Mouse (Mus musculus) kidney, embryonic 16.5 days (tissue): ENCODE data around the gene Bbs2. TPM values are rescaled to one million over a fixed set of nuclear protein-coding genes. Genes with fewer than 3 reads are reported as not detected.
"Not testable (repeated sequence)": the region's sequence is repeated elsewhere in the genome, so short reads cannot be mapped to it uniquely, and the experiment has no call there.

Source experiments
- ATAC-seq: fragments of 200-750 bp; cut with Nextera tagmentation; 2 replicates; pipeline ENCODE4 v1.8.0; 2017; ENCODE audit warnings: moderate TSS enrichment; ENCODE audit not compliant: low FRiP score, low TSS enrichment
- H3K27ac ChIP-seq: fragments of 300-500 bp; sonication (generic); 2 replicates; pipeline ENCODE4 v1.5.1; 2014; ENCODE audit warnings: low read length
- H3K27me3 ChIP-seq: fragments of 300-500 bp; sonication (generic); 2 replicates; pipeline ENCODE4 v1.6.1; 2014; ENCODE audit warnings: low read length, control low read depth, mixed read lengths; ENCODE audit not compliant: insufficient read depth
- H3K36me3 ChIP-seq: fragments of 300-500 bp; sonication (generic); 2 replicates; pipeline ENCODE4 v1.6.1; 2014; ENCODE audit warnings: low read length, control low read depth, mixed read lengths; ENCODE audit not compliant: insufficient read depth
- H3K4me1 ChIP-seq: fragments of 300-500 bp; sonication (generic); 2 replicates; pipeline ENCODE4 v1.6.1; 2014; ENCODE audit warnings: low read length, control low read depth, mixed read lengths; ENCODE audit not compliant: insufficient read depth
- H3K4me2 ChIP-seq: fragments of 300-500 bp; sonication (generic); replicated peaks from 2 replicates; pipeline ENCODE4 v1.6.1; 2014; ENCODE audit warnings: low read depth, low read length
- H3K4me3 ChIP-seq: fragments of 300-500 bp; sonication (generic); 2 replicates; pipeline ENCODE4 v1.5.1; 2014; ENCODE audit warnings: mild to moderate bottlenecking, low read length
- H3K9ac ChIP-seq: fragments of 300-500 bp; sonication (generic); replicated peaks from 2 replicates; pipeline ENCODE4 v1.6.1; 2014; ENCODE audit warnings: low read length
- H3K9me3 ChIP-seq: fragments of 300-500 bp; sonication (generic); 2 replicates; pipeline ENCODE4 v1.6.1; 2016; ENCODE audit warnings: low read length, control low read depth
- WGBS: fragments of 180-500 bp; shearing (Covaris S2); extraction: QIAGEN DNeasy Blood & Tissue Kit; methylation state at CpG from one replicate; pipeline ENCODE4 v1.1.7; 2014; 5-methylcytosine and 5-hydroxymethylcytosine counted together
- polyA plus RNA-seq: library from polyadenylated mRNA; unstranded; fragments of >200 nt; fragmentation: Nextera tagmentation; extraction: Ambion mirVana; gene quantifications from 2 replicates; pipeline ENCODE4 v1.2.1, GENCODE M21; 2015

Gene Bbs2
- polyA plus RNA-seq, 1 experiment from 2014 or later = 13.5 TPM

DNA sequence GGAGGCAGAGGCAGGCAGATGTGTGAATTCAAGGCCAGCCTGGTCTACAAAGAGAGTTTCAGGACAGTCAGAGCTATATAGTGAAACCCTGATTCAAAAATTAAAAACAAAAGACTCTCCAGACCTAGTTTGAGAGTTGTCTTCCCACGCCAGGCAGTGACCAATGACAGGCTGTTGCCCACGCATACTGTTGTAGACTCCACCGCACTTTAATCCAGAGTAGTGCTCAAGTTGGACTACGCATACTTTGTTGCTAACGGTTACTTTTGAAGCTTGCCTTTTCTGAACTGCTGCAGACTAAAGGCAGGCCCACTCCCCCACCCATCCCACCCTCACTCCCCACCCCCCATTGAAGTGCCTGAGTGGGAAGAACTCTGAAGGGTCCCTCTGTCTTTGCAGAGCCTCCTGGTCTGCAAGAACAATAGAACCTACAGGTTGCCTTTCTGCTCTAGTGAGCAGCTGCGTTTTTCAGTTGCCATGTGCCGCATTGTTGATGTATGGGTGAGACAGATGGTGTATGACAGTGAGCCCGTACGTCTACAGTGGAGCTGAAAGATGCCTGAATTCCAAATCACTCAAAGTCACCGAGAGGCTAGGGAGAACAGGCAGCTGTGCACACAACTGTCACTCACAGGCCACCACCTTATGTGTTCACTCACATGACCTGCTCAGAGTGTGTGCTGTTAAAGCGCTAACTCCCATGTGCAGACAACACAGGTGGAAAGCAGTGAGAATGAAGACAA, 32.4 kb downstream of the Bbs2 start:
- no peak for ATAC-seq
- no peaks in the 10 kb centered on the region for H3K27me3 ChIP-seq
- H3K4me3 ChIP-seq = no peak overlapping the region
- 64% methylated on average over 11 of the region's 11 CpGs for WGBS
- H3K9ac ChIP-seq = no peak overlapping the region
- H3K9me3 ChIP-seq = no peaks in the 10 kb centered on the region
- no peak overlapping the region for H3K27ac ChIP-seq
- no peaks in the 10 kb centered on the region for H3K4me1 ChIP-seq
- H3K36me3 ChIP-seq = peaks cover 7% of the 10 kb centered on the region; the same call in 1 of the 2 replicates
- H3K4me2 ChIP-seq = no peak overlapping the region

DNA sequence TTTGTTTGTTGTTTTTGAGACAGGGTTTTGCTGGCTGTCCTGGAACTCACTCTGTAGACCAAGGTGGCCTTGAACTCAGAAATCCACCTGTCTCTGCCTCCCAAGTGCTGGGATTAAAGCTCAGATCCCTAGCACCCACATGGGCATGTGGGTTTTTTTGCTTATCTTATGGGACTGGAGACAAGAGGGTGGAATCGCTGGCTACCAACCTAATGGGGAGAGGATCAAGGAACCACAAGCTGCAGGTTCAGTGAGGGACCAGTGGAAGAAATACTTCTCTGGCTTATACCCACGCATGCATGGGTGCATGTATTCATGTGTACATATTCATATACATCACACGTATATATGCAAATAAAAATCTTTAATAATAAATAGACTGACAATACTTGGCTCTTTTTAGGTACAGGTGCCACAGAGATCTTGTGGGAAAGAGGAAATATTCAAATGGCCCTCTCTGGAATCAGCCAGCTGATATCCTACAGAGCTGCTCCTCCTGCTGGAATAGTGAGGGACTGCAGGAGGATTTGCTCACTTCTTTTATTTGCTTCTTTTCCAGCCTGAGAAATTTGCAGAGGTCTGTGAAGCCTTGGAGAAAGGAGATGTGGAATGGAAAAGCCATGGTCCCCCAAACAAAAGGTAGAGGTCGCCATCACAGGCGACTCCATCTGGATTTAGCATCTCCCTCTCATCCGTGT, 41.4 kb downstream of the Bbs2 start:
- no peak overlapping the region for H3K27ac ChIP-seq
- H3K4me2 ChIP-seq = no peak overlapping the region
- H3K4me3 ChIP-seq = no peak overlapping the region
- H3K4me1 ChIP-seq = no peaks in the 10 kb centered on the region
- H3K9ac ChIP-seq = no peak overlapping the region
- no peaks in the 10 kb centered on the region for H3K27me3 ChIP-seq
- ATAC-seq = no peak
- WGBS = 58% methylated on average over 6 of the region's 6 CpGs
- peaks cover 19% of the 10 kb centered on the region; the same call in 1 of the 2 replicates for H3K36me3 ChIP-seq
- H3K9me3 ChIP-seq = no peaks in the 10 kb centered on the region

DNA sequence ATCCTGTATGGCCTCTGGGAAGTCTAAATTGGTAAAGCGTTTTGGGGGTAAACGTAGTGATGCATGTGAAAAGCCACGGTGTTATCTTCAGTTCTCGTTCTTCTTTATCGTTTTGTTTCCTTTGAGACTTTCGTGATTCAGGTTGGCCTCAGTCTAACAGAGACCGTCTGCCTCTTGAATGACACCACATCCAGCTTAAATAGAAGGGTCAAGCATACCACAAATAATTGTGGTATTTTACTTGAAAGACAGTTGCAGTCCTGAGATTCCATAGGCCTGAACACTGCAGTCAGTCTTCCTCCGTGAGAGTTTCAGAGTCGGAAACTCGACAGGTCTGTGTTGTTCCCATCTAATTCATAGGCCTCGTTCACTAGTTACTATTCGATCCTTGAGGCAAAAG, 46.0 kb downstream of the Bbs2 start:
- H3K36me3 ChIP-seq = peaks cover 14% of the 10 kb centered on the region; the same call in 1 of the 2 replicates
- H3K27me3 ChIP-seq = no peaks in the 10 kb centered on the region
- no peak overlapping the region for H3K9ac ChIP-seq
- no peak overlapping the region for H3K4me3 ChIP-seq
- no peak overlapping the region for H3K27ac ChIP-seq
- 91% methylated on average over 12 of the region's 12 CpGs for WGBS
- H3K4me2 ChIP-seq = no peak overlapping the region
- H3K9me3 ChIP-seq = no peaks in the 10 kb centered on the region
- ATAC-seq = no peak
- no peaks in the 10 kb centered on the region for H3K4me1 ChIP-seq

DNA sequence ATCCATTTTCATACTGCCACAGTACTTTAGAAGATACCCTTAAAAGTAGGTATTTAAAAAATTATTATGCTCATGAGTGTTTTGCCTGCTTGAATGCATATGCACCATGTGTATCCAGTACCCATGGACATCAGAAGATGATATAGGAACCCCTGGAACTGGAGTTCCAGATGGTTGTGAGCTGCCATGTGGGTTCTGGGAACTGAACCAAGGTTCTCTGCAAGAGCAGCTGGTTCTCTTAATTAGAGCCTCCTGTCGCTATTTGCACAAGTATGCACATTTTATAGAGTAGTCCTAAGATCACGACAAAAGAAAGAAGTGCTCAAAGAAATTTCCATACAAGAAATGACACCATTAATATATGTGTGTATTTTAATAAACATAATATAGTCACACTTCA, 50.9 kb downstream of the Bbs2 start:
- H3K4me3 ChIP-seq = no peak overlapping the region
- H3K27me3 ChIP-seq = no peaks in the 10 kb centered on the region
- H3K4me1 ChIP-seq = no peaks in the 10 kb centered on the region
- H3K27ac ChIP-seq = no peak overlapping the region
- WGBS = 87% methylated on average over 2 of the region's 2 CpGs
- ATAC-seq = no peak
- H3K4me2 ChIP-seq = no peak overlapping the region
- H3K36me3 ChIP-seq = 0 out of 2 replicates have a peak, but pooled peaks cover 3% of the 10 kb centered on the region
- H3K9ac ChIP-seq = no peak overlapping the region
- no peaks in the 10 kb centered on the region for H3K9me3 ChIP-seq

DNA sequence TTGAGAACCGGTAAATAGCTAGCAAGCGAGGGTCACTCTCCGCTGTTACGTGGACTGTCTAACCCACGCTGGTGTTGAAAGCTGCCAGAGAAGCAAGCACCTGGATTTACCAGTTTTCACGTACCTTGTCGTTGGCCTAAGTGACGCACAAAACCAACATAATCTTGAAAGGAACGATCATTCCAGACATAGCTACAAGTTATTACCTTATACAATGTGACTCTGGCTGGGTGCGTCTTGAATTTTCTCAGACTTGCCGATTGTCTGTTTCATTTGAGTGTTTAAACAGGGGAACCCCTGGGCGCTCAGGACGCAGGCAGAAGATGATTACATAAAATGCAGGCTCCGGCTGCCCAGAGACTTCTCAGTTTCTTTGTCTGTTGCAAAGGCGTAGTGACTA, 60.9 kb downstream of the Bbs2 start:
- 8% methylated on average over 15 of the region's 15 CpGs for WGBS
- H3K27ac ChIP-seq = no peak overlapping the region
- ATAC-seq = no peak

DNA sequence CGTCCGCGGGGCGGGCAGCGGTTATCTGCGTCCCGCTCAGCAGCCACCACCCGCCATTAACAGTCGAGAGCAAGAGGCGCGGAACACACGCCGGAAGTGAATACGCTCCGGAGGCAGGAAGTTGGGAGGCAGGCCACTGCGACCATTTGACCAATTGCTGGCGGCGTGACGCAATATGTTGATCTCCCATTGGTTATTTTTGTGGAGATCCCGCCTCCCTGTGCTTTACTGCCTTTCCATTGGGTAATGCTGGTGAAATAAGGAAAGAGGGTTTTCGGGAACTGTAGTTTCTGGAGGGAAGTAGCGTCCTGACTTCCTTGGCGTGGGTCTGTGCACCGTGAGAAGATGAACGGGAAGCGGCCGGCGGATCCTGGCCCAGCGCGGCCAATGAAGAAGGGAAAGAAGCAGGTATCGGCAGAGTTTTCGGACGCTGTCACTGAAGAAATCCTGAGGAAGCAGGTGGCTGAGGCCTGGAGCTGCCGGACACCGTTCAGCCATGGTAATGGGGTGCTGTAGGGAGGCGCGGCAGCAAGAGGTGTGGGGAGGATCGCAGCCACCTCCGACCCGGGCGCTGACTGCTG, 61.7 kb downstream of the Bbs2 start, which contains the start of the genes Nudt21 and Ogfod1:
TSS of gene Nudt21 (minus strand) at position 88 of the 581 bp plus-strand sequence.
TSS of gene Ogfod1 (plus strand) at position 255 of the 581 bp plus-strand sequence.
- Histone ChIP-seq H3K27me3 (no peaks in the 10 kb centered on the region), H3K4me1 (peaks cover 25% of the 10 kb centered on the region), H3K4me2 (peak within 1 kb of the TSS; percentile 91), H3K4me3 (peak within 1 kb of the TSS; percentile 86), H3K9me3 (no peaks in the 10 kb centered on the region), H3K27ac (peak within 1 kb of the TSS; percentile 79), H3K36me3 (no peaks in the 10 kb centered on the region), H3K9ac (peak within 1 kb of the TSS; percentile 77)
- WGBS = under 1% methylated on average over 41 of the region's 41 CpGs
- peak; percentile 99 for ATAC-seq

More for the DNA sequence above, 60.9 kb downstream of the Bbs2 start:
- Histone ChIP-seq H3K9ac (peak overlapping the region; percentile 75), H3K4me1 (peaks cover 25% of the 10 kb centered on the region), H3K9me3 (no peaks in the 10 kb centered on the region), H3K4me3 (peak overlapping the region; percentile 86), H3K36me3 (no peaks in the 10 kb centered on the region), H3K27me3 (no peaks in the 10 kb centered on the region), H3K4me2 (peak overlapping the region; percentile 91)

DNA sequence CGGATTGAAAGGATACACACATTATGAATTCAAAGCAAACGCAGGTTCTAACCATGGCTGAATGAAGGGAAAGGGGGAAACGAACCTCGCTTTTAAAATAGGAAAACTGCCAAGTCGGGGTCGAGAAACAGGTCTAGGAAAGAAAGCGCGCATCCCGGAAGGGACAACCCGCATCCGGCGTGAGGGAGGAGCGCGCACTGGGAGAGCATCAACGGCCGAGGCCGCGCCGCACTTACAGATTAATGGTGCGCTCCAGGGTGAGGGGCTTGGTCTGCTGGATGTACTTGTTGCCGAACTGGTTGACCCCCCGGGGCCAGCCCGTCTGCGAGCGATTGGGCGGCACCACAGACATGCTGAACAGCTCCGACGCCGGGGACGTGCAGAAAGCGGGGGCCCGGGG, 62.2 kb downstream of the Bbs2 start:
- Histone ChIP-seq H3K9ac (peak overlapping the region; percentile 77), H3K4me2 (peak overlapping the region; percentile 88), H3K4me3 (peak overlapping the region; percentile 86), H3K4me1 (peaks cover 25% of the 10 kb centered on the region), H3K27ac (peak overlapping the region; percentile 79)
- peak; percentile 93 for ATAC-seq
- WGBS = under 1% methylated on average over 21 of the region's 32 CpGs
- H3K36me3 ChIP-seq, H3K27me3 ChIP-seq, H3K9me3 ChIP-seq: not testable (repeated sequence)

DNA sequence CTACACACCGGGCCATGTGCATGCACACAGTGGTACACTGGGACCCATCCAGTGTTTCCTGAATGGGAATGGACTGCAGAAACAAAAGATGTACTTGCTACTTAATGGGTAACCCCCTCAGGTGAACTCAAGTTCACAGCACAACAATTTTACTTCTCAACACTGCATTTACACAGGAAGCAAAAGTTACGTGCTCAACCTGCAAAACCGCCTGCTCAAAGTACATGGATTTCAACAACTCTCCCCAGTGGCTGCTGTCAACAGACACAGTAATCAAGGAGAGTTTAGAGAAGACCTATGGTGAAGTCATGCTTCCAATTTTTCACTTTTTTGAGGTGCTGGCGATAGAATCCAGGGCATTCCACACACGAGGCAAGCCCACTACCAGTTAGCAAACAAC, 63.5 kb downstream of the Bbs2 start:
- 59% methylated on average over 5 of the region's 5 CpGs for WGBS
- Histone ChIP-seq H3K27ac (no peak overlapping the region), H3K27me3 (no peaks in the 10 kb centered on the region), H3K4me3 (peak overlapping the region; percentile 27), H3K9me3 (no peaks in the 10 kb centered on the region), H3K9ac (peak overlapping the region; percentile 44), H3K4me1 (peaks cover 25% of the 10 kb centered on the region), H3K36me3 (peaks cover 7% of the 10 kb centered on the region), H3K4me2 (peak overlapping the region; percentile 88)
- no peak for ATAC-seq

DNA sequence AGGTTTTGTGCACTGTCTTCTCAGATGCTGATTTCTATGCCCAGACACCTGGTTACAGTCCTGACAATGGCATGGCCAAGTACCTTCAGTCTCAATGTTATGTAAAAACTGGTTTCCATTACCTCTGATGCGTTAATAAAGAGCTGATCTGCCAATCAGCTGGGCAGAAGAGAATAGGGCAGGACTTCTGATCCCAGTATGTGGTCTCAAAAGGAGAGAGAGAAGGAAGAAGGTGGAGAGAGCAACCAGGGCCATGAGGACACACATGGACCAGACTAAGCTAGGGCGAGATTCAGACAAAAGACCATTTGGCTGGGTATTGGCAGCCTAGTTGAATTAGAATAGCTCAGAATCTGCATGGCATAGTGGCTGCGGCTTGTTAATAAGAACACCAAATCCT, 65.1 kb downstream of the Bbs2 start:
- ATAC-seq = no peak
- no peaks in the 10 kb centered on the region for H3K9me3 ChIP-seq
- no peak overlapping the region for H3K9ac ChIP-seq
- peaks cover 25% of the 10 kb centered on the region for H3K4me1 ChIP-seq
- H3K36me3 ChIP-seq = peaks cover 20% of the 10 kb centered on the region
- H3K27ac ChIP-seq = no peak overlapping the region
- WGBS = 83% methylated on average over 3 of the region's 3 CpGs
- no peaks in the 10 kb centered on the region for H3K27me3 ChIP-seq
- H3K4me2 ChIP-seq = no peak overlapping the region
- H3K4me3 ChIP-seq = no peak overlapping the region
